Mouse (Mus musculus): ENCODE measurements around the gene Mff.

GRCm38 (mm10) chr1:82801105-82801783 is 76.6 kb downstream of the Mff start:
- TF ChIP-seq CTCF (IDR thresholded peaks at IDR 0.05; ENCODE audit: insufficient read depth, low read depth, low read length): no peak
- TF ChIP-seq POLR2A (IDR thresholded peaks at IDR 0.05; ENCODE audit: insufficient read depth, low read depth, low read length): no peak
